Mouse (Mus musculus): ENCODE data around the gene Rad51b. TPM values are rescaled to one million over a fixed set of nuclear protein-coding genes. Genes with fewer than 3 reads are reported as not detected.

The Rad51b gene
- polyA plus RNA-seq, 1 experiment from 2014 or later, result 8.9 TPM

GRCm38 (mm10) chr12:79641570-79642285, 344.6 kb downstream of the Rad51b start:
- Histone ChIP-seq H3K36me3 (ENCODE audit: insufficient read depth, low read length) (no peaks in the 10 kb centered on the region), H3K27ac (ENCODE audit: low read length) (peak overlapping the region; percentile 66), H3K4me3 (ENCODE audit: low read length) (no peak overlapping the region), H3K9ac (replicated peaks; ENCODE audit: low read length) (no peak overlapping the region), H3K9me3 (ENCODE audit: low read length) (no peaks in the 10 kb centered on the region), H3K4me1 (ENCODE audit: insufficient read depth, low read length) (peaks cover 6% of the 10 kb centered on the region), H3K4me2 (replicated peaks; ENCODE audit: low read depth, low read length) (no peak overlapping the region), H3K27me3 (ENCODE audit: insufficient read depth, low read length) (no peaks in the 10 kb centered on the region)
- WGBS, result 45% methylated on average over 7 of the region's 7 CpGs
- no peak for ATAC-seq (ENCODE audit: low FRiP score, low TSS enrichment)

DNA sequence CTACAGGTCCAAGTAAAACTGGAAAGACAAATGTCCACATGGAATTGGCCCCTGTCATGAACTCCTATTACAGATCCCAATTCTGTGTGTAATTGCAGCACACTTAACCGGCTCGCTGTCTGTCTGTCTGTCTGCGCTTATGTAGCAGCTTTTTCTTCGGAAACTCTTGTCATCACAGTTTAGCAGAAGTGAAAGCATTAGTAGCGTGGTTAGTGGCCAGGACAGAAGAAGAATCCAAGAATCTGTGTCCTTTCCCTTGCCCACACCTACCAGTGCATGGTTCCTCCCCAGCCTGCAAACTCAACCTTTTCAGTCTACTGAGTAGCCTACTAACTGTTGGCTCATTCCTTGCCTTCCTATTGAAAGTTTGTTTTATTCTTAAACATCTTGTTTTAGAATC, 345.6 kb downstream of the Rad51b start:
- Histone ChIP-seq H3K4me2 (replicated peaks; ENCODE audit: low read depth, low read length) (no peak overlapping the region), H3K9me3 (ENCODE audit: low read length) (no peaks in the 10 kb centered on the region), H3K9ac (replicated peaks; ENCODE audit: low read length) (no peak overlapping the region), H3K36me3 (ENCODE audit: insufficient read depth, low read length) (no peaks in the 10 kb centered on the region), H3K4me1 (ENCODE audit: insufficient read depth, low read length) (peaks cover 9% of the 10 kb centered on the region), H3K27me3 (ENCODE audit: insufficient read depth, low read length) (no peaks in the 10 kb centered on the region), H3K27ac (ENCODE audit: low read length) (no peak overlapping the region), H3K4me3 (ENCODE audit: low read length) (no peak overlapping the region)
- no peak for ATAC-seq (ENCODE audit: low FRiP score, low TSS enrichment)
- 96% methylated on average over 5 of the region's 5 CpGs for WGBS

- WGBS, result 74% methylated on average over 4 of the region's 4 CpGs
- no peak overlapping the region for H3K9ac ChIP-seq (replicated peaks; ENCODE audit: low read length)
- no peak overlapping the region for H3K27ac ChIP-seq (ENCODE audit: low read length)
- no peak for ATAC-seq (ENCODE audit: low FRiP score, low TSS enrichment)
- H3K27me3 ChIP-seq (ENCODE audit: insufficient read depth, low read length), result no peaks in the 10 kb centered on the region
- peaks cover 27% of the 10 kb centered on the region for H3K4me1 ChIP-seq (ENCODE audit: insufficient read depth, low read length)
- no peaks in the 10 kb centered on the region for H3K9me3 ChIP-seq (ENCODE audit: low read length)
- H3K4me3 ChIP-seq (ENCODE audit: low read length), result no peak overlapping the region
- no peaks in the 10 kb centered on the region for H3K36me3 ChIP-seq (ENCODE audit: insufficient read depth, low read length)
- H3K4me2 ChIP-seq (replicated peaks; ENCODE audit: low read depth, low read length), result no peak overlapping the region
These were observed 348.6 kb downstream of the Rad51b start for GRCm38 (mm10) chr12:79645656-79646055.

- no peak for ATAC-seq (ENCODE audit: low FRiP score, low TSS enrichment)
- Histone ChIP-seq H3K4me2 (replicated peaks; ENCODE audit: low read depth, low read length) (no peak overlapping the region), H3K9me3 (ENCODE audit: low read length) (no peaks in the 10 kb centered on the region), H3K9ac (replicated peaks; ENCODE audit: low read length) (no peak overlapping the region), H3K27me3 (ENCODE audit: insufficient read depth, low read length) (no peaks in the 10 kb centered on the region), H3K36me3 (ENCODE audit: insufficient read depth, low read length) (no peaks in the 10 kb centered on the region), H3K4me1 (ENCODE audit: insufficient read depth, low read length) (peaks cover 27% of the 10 kb centered on the region), H3K4me3 (ENCODE audit: low read length) (no peak overlapping the region), H3K27ac (ENCODE audit: low read length) (no peak overlapping the region)
- WGBS, result 82% methylated on average over 9 of the region's 9 CpGs
These were observed 349.6 kb downstream of the Rad51b start for GRCm38 (mm10) chr12:79646646-79647164.

GRCm38 (mm10) chr12:79647382-79647781, 350.3 kb downstream of the Rad51b start:
- Histone ChIP-seq H3K27me3 (ENCODE audit: insufficient read depth, low read length) (no peaks in the 10 kb centered on the region), H3K9me3 (ENCODE audit: low read length) (no peaks in the 10 kb centered on the region), H3K36me3 (ENCODE audit: insufficient read depth, low read length) (no peaks in the 10 kb centered on the region), H3K4me2 (replicated peaks; ENCODE audit: low read depth, low read length) (no peak overlapping the region), H3K4me1 (ENCODE audit: insufficient read depth, low read length) (peaks cover 21% of the 10 kb centered on the region), H3K27ac (ENCODE audit: low read length) (no peak overlapping the region), H3K9ac (replicated peaks; ENCODE audit: low read length) (no peak overlapping the region), H3K4me3 (ENCODE audit: low read length) (no peak overlapping the region)
- ATAC-seq (ENCODE audit: low FRiP score, low TSS enrichment), result no peak; the same call in 1 of the 2 replicates
- WGBS, result 87% methylated on average over 6 of the region's 6 CpGs

GRCm38 (mm10) chr12:79647976-79648375, 350.9 kb downstream of the Rad51b start:
- 75% methylated on average over 5 of the region's 5 CpGs for WGBS
- Histone ChIP-seq H3K27ac (ENCODE audit: low read length) (no peak overlapping the region; the same call in 1 of the 2 replicates), H3K36me3 (ENCODE audit: insufficient read depth, low read length) (no peaks in the 10 kb centered on the region), H3K4me2 (replicated peaks; ENCODE audit: low read depth, low read length) (no peak overlapping the region), H3K9ac (replicated peaks; ENCODE audit: low read length) (no peak overlapping the region), H3K9me3 (ENCODE audit: low read length) (no peaks in the 10 kb centered on the region), H3K27me3 (ENCODE audit: insufficient read depth, low read length) (no peaks in the 10 kb centered on the region), H3K4me1 (ENCODE audit: insufficient read depth, low read length) (peaks cover 21% of the 10 kb centered on the region), H3K4me3 (ENCODE audit: low read length) (no peak overlapping the region)
- ATAC-seq (ENCODE audit: low FRiP score, low TSS enrichment), result no peak

- H3K4me1 ChIP-seq (ENCODE audit: insufficient read depth, low read length), result peaks cover 21% of the 10 kb centered on the region
- H3K4me2 ChIP-seq (replicated peaks; ENCODE audit: low read depth, low read length), result no peak overlapping the region
- H3K36me3 ChIP-seq (ENCODE audit: insufficient read depth, low read length), result no peaks in the 10 kb centered on the region
- 42% methylated on average over 7 of the region's 7 CpGs for WGBS
- no peaks in the 10 kb centered on the region for H3K27me3 ChIP-seq (ENCODE audit: insufficient read depth, low read length)
- H3K4me3 ChIP-seq (ENCODE audit: low read length), result no peak overlapping the region
- ATAC-seq (ENCODE audit: low FRiP score, low TSS enrichment), result peak; percentile 60
- H3K27ac ChIP-seq (ENCODE audit: low read length), result peak overlapping the region; percentile 48
- H3K9me3 ChIP-seq (ENCODE audit: low read length), result no peaks in the 10 kb centered on the region
- H3K9ac ChIP-seq (replicated peaks; ENCODE audit: low read length), result no peak overlapping the region
These were observed 352.0 kb downstream of the Rad51b start for GRCm38 (mm10) chr12:79648812-79649700.

DNA sequence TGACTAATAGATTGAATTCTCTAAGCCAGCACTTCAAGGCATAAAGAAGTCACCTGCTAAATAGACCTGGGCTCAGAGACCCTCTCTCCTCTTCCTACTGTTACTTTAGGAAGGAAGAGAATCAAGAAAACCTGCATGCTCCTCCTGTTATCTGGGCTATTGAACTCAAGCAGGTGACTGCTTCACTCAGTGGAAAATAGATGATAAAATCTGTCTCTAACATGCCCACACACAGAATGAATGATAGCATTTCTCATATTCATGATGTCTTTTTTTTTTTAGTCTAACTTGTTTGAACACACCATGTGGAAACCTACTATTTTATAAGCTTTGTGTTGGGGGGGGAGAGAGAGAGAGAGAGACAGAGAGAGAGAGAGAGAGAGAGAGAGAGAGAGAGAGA, 352.7 kb downstream of the Rad51b start:
- no peak for ATAC-seq (ENCODE audit: low FRiP score, low TSS enrichment)

GRCm38 (mm10) chr12:79655138-79655537, 358.1 kb downstream of the Rad51b start:
- WGBS, result 98% methylated on average over 5 of the region's 5 CpGs
- ATAC-seq (ENCODE audit: low FRiP score, low TSS enrichment), result no peak
- H3K4me3 ChIP-seq (ENCODE audit: low read length), result no peak overlapping the region
- H3K9me3 ChIP-seq (ENCODE audit: low read length), result no peaks in the 10 kb centered on the region
- no peaks in the 10 kb centered on the region for H3K27me3 ChIP-seq (ENCODE audit: insufficient read depth, low read length)
- H3K27ac ChIP-seq (ENCODE audit: low read length), result no peak overlapping the region
- peaks cover 8% of the 10 kb centered on the region; the same call in 1 of the 2 replicates for H3K4me1 ChIP-seq (ENCODE audit: insufficient read depth, low read length)
- H3K9ac ChIP-seq (replicated peaks; ENCODE audit: low read length), result no peak overlapping the region
- H3K36me3 ChIP-seq (ENCODE audit: insufficient read depth, low read length), result no peaks in the 10 kb centered on the region
- H3K4me2 ChIP-seq (replicated peaks; ENCODE audit: low read depth, low read length), result no peak overlapping the region

More for the DNA sequence above, 352.7 kb downstream of the Rad51b start:
- no peak overlapping the region for H3K4me3 ChIP-seq (ENCODE audit: low read length)
- H3K36me3 ChIP-seq (ENCODE audit: insufficient read depth, low read length), result no peaks in the 10 kb centered on the region
- peaks cover 21% of the 10 kb centered on the region for H3K4me1 ChIP-seq (ENCODE audit: insufficient read depth, low read length)
- H3K27me3 ChIP-seq (ENCODE audit: insufficient read depth, low read length), result no peaks in the 10 kb centered on the region
- H3K27ac ChIP-seq (ENCODE audit: low read length), result peak overlapping the region; percentile 48; the same call in 1 of the 2 replicates
- H3K9ac ChIP-seq (replicated peaks; ENCODE audit: low read length), result no peak overlapping the region
- H3K9me3 ChIP-seq (ENCODE audit: low read length), result no peaks in the 10 kb centered on the region
- H3K4me2 ChIP-seq (replicated peaks; ENCODE audit: low read depth, low read length), result no peak overlapping the region
